Mouse (Mus musculus) activated CD4-positive, CD25-positive, alpha-beta regulatory T cell, adult 4 months (primary cell): ENCODE results near the gene Olfr1204. TPM values are rescaled to one million over a fixed set of nuclear protein-coding genes. Genes with fewer than 3 reads are reported as not detected.

ENCODE experiments used
- ATAC-seq: one replicate; pipeline ENCODE4 v1.8.0; 2017
- polyA plus RNA-seq, 2 experiments: library from polyadenylated mRNA; unstranded; fragments of 100-300 nt; shearing (Covaris generic); gene quantifications; one replicate each; pipeline ENCODE4 v1.2.1; 2017

The Olfr1204 gene
- not detected for polyA plus RNA-seq

DNA sequence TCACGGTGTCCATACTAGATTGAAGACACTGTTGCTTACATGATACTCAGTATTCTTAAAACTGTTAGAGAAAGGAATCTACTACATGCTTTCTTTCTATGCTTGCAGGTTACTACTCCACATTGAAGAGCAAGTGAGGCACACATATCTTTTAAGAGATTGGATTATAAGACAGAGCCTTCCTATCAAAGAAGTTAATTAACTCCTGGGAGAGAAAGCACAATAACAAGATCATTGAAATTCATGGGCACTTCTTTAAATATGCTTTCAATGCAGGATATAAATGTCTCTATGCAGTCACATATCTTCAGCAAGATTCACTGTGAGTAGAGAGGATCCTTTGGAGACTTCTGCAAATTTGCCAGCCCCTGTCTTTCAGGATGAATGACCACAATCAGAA is at the start of gene Olfr1204:
TSS of gene Olfr1204 (plus strand) at position 301 of the 400 bp plus-strand sequence.
- ATAC-seq, result no peak

GRCm38 (mm10) chr2:88814196-88814595 is 34.9 kb upstream of the Olfr1204 start, which contains the start of gene Olfr1202:
Gene Olfr1202 (plus strand): TSS chr2:88814496.
- ATAC-seq, result no peak

GRCm38 (mm10) chr2:88829437-88829836 is 19.7 kb upstream of the Olfr1204 start, which contains the start of gene Olfr1205:
Gene Olfr1205 (plus strand): TSS chr2:88829737.
- ATAC-seq, result no peak

GRCm38 (mm10) chr2:88838477-88838876 is 10.6 kb upstream of the Olfr1204 start:
- no peak for ATAC-seq

- no peak for ATAC-seq
Measured at GRCm38 (mm10) chr2:88862931-88863330, 13.8 kb downstream of the Olfr1204 start, which contains the start of gene Olfr1206. Gene Olfr1206 (plus strand): TSS chr2:88863231.

DNA sequence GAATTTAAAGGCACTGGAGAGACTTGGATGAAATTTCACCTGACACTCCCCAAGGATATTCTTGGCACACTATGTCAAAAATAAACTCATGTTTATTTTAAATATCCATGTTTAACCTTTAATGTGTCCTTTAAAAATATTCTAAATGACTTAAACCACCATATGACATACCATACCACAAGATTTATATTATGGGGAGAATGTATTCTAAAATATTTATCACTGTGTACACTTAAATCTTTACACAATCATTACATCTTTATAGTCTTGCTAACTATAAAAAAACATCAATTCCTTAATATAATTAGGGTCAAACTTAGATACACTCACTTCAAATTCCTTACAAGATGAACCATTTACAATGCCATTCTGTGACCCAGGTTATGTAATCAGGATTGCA is 53.1 kb downstream of the Olfr1204 start, which contains the start of gene Olfr1208:
TSS of gene Olfr1208 (minus strand) at position 101 of the 400 bp plus-strand sequence.
- no peak for ATAC-seq

Other genes with a start within 250 kb of the Olfr1204 start
- gene Olfr1191-ps1, start 208.8 kb upstream of the Olfr1204 start, polyA plus RNA-seq, result not detected
- not detected for gene Olfr1192-ps1, start 200.8 kb upstream of the Olfr1204 start, polyA plus RNA-seq
- not detected for gene Olfr1193, start 173.7 kb upstream of the Olfr1204 start, polyA plus RNA-seq
- under 1 TPM in 1 of 2 experiments, not detected in 1; 0.17 TPM for gene Olfr1195, start 160.1 kb upstream of the Olfr1204 start, polyA plus RNA-seq
- not detected for gene Olfr1196, start 144.7 kb upstream of the Olfr1204 start, polyA plus RNA-seq
- not detected for gene Olfr1197, start 116.9 kb upstream of the Olfr1204 start, polyA plus RNA-seq
- not detected for gene Olfr1198, start 97.9 kb upstream of the Olfr1204 start, polyA plus RNA-seq
- gene Olfr1199, start 88.8 kb upstream of the Olfr1204 start, polyA plus RNA-seq, result not detected
- gene Olfr1200, start 78.8 kb upstream of the Olfr1204 start, polyA plus RNA-seq, result not detected
- not detected for gene Olfr1201, start 56.3 kb upstream of the Olfr1204 start, polyA plus RNA-seq
- gene Olfr1202, start 34.8 kb upstream of the Olfr1204 start, polyA plus RNA-seq, result not detected
- gene Olfr1205, start 19.6 kb upstream of the Olfr1204 start, polyA plus RNA-seq, result under 1 TPM in 1 of 2 experiments, not detected in 1; 0.07 TPM
- under 1 TPM in 1 of 2 experiments, not detected in 1; 0.29 TPM for gene Olfr1206, start 13.9 kb downstream of the Olfr1204 start, polyA plus RNA-seq
- under 1 TPM in 1 of 2 experiments, not detected in 1; 0.21 TPM for gene Olfr1208, start 53.0 kb downstream of the Olfr1204 start, polyA plus RNA-seq
- not detected for gene Olfr1209, start 65.9 kb downstream of the Olfr1204 start, polyA plus RNA-seq
- not detected for gene Olfr1211, start 88.8 kb downstream of the Olfr1204 start, polyA plus RNA-seq
- not detected for gene Olfr1212, start 104.7 kb downstream of the Olfr1204 start, polyA plus RNA-seq
- not detected for gene Gm13762, start 131.0 kb downstream of the Olfr1204 start, polyA plus RNA-seq
- not detected for gene Olfr1214, start 143.4 kb downstream of the Olfr1204 start, polyA plus RNA-seq
- not detected for gene Olfr1215, start 157.7 kb downstream of the Olfr1204 start, polyA plus RNA-seq
- gene Olfr1216, start 169.0 kb downstream of the Olfr1204 start, polyA plus RNA-seq, result not detected
- not detected for gene Olfr1217, start 182.8 kb downstream of the Olfr1204 start, polyA plus RNA-seq
- not detected for gene Olfr1218, start 211.9 kb downstream of the Olfr1204 start, polyA plus RNA-seq
- not detected for gene Olfr1219, start 234.2 kb downstream of the Olfr1204 start, polyA plus RNA-seq